Mouse (Mus musculus) liver (tissue): ENCODE data around the gene Rnf180.

ENCODE experiments used
- DNase-seq: peaks from one replicate; pipeline ENCODE4 v3.0.0-alpha.2; 2020; ENCODE audit warnings: mixed read lengths

Gene Rnf180

GRCm38 (mm10) chr13:105122092-105122491, 172.5 kb downstream of the Rnf180 start:
- no peak for DNase-seq

DNA sequence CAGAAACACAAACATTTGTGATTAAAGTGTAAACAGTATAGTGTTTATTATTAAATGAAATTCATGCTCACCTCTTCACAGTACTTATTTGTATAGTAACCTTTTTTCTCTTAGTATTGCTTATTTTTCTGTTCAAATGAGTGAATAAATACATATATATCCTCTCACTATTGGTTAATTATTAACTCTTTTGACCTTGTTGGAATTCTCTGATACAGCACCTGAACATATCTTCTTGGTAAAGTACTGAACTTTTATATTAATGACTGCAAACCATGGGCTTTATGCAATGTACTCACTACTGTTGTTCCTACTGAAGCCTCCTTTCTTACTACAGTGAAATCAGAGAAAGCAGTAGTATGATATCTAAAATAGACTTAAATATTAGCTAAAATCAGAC, 173.0 kb downstream of the Rnf180 start:
- DNase-seq = no peak

DNA sequence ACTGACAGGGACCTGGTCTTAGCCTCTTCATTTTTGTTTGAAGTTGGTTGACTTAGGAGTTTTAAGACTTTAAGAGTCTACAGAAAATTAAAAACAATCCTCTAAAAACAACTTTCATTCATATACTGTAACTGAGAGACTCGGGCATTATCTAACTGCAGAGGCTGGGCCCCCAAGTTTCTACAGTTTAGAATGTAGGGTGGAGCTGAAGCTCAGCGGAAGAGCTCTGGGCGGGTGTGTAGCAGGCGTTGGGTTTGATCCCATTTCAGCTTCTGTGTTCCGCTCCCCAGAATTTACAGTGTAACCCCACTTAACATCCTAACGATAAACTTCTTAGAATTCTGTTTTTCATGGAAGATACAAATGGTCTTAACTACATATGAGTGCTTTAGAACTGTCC, 183.0 kb downstream of the Rnf180 start:
- peak; percentile 29 for DNase-seq

DNA sequence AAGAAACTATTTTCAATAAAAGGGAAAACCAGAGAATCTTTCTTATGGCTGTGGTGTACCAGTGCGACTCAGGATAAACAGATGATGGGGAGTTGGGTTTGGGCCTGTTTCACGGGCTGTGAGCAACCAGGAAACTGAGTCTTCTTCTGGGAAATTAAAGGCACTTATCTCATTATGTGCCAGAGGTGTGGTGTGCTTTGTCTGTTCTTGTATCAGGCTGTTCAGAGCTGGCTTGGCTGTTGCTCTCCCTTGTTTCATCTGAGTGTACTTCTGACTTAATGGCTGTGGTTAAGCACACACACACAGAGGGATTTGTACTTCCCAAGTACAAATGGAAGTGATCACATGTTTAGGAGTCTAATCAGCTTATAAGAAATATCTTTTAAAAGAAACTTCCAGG, 190.2 kb downstream of the Rnf180 start:
- no peak for DNase-seq

DNA sequence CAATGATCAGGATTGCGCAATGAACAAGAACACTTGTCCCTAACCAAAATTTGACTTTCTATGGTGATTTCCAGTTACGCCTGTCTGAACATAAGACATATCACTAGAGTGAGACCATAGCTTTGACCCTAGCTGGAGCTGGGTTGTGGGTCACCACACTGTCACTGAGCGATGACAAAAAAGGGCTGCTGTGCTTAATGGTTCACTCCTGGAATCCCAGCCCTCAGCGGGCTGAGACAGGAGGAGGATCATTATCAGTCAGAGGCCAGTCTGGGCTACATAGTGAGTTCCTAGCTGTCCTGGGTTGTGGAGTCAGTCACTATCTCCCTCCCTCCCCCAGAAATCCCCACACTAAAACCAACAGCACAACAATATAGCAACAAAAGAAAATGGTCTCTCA, 193.9 kb downstream of the Rnf180 start:
- no peak for DNase-seq

DNA sequence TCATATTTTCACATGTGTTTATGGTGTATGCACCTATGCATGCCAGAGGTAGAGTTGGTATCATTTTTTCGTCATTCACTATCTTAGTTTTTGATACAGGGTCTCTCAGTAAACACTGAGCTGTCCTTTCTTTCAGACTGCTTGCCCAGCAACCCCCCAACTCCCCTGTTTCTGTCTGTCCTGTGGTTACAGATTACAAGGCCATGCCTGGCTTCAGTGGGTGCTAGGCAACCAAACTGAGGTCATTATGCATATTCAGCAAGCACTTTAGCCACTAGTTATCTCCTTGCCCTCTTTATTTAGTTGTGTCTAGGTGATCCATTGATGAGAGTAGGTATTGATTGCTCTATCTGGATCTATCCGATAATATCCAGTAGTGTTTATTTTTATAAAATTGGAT, 198.3 kb downstream of the Rnf180 start:
- no peak for DNase-seq

GRCm38 (mm10) chr13:105089276-105089675, 205.3 kb downstream of the Rnf180 start:
- DNase-seq = no peak

GRCm38 (mm10) chr13:105081862-105082261, 212.8 kb downstream of the Rnf180 start, which contains the start of gene 4933425L06Rik:
TSS of gene 4933425L06Rik (plus strand) at chr13:105082122.
- no peak for DNase-seq
